Mouse (Mus musculus) spleen, adult 18-20 months (tissue): ENCODE measurements around the gene Opa3.

Experiments
- DNase-seq, 2 experiments: peaks; one replicate each; pipeline ENCODE4 v3.0.0; 2022; ENCODE audit warnings: mixed read lengths in 2 of 2

Gene Opa3

GRCm38 (mm10) chr7:19227883-19228792 is at the start of gene Opa3:
TSS of gene Opa3 (plus strand) at chr7:19228334.
- DNase-seq = peak; percentile 98

- peak; percentile 55 to 84 for DNase-seq
These were observed 49.6 kb upstream of the Opa3 start for GRCm38 (mm10) chr7:19178443-19179092.

- peak; percentile 58 to 68 for DNase-seq
These were observed 49.0 kb upstream of the Opa3 start for GRCm38 (mm10) chr7:19179173-19179572.

- no peak for DNase-seq
These were observed 48.2 kb upstream of the Opa3 start for GRCm38 (mm10) chr7:19179936-19180335.

GRCm38 (mm10) chr7:19180862-19181429 is 47.2 kb upstream of the Opa3 start:
- DNase-seq = peak; percentile 26 to 55

- DNase-seq = no peak
These were observed 43.9 kb upstream of the Opa3 start for GRCm38 (mm10) chr7:19184250-19184649.

GRCm38 (mm10) chr7:19184758-19185157 is 43.4 kb upstream of the Opa3 start:
- no peak for DNase-seq

GRCm38 (mm10) chr7:19194676-19195075 is 33.5 kb upstream of the Opa3 start:
- no peak for DNase-seq

- DNase-seq = peak in 1 of 2 experiments; percentile 47
These were observed 31.5 kb upstream of the Opa3 start for GRCm38 (mm10) chr7:19196676-19197075.

GRCm38 (mm10) chr7:19197985-19198384 is 30.1 kb upstream of the Opa3 start:
- peak in 1 of 2 experiments; percentile 46 for DNase-seq

- no peak for DNase-seq
These were observed 26.5 kb upstream of the Opa3 start for GRCm38 (mm10) chr7:19201660-19202059.

- no peak for DNase-seq
These were observed 25.9 kb upstream of the Opa3 start for GRCm38 (mm10) chr7:19202065-19202850.

GRCm38 (mm10) chr7:19208201-19208910 is 19.8 kb upstream of the Opa3 start:
- no peak for DNase-seq

- no peak for DNase-seq
These were observed 19.1 kb upstream of the Opa3 start for GRCm38 (mm10) chr7:19208944-19209472.

GRCm38 (mm10) chr7:19209494-19209893 is 18.6 kb upstream of the Opa3 start:
- DNase-seq = no peak

- DNase-seq = no peak
These were observed 18.1 kb upstream of the Opa3 start for GRCm38 (mm10) chr7:19210010-19210409.

GRCm38 (mm10) chr7:19211041-19211675 is 17.0 kb upstream of the Opa3 start:
- DNase-seq = no peak

- DNase-seq = no peak
These were observed 16.0 kb upstream of the Opa3 start, which contains the start of gene Gpr4 for GRCm38 (mm10) chr7:19211996-19212755. TSS of gene Gpr4 (plus strand) at chr7:19212538.

GRCm38 (mm10) chr7:19213385-19213784 is 14.7 kb upstream of the Opa3 start:
- DNase-seq = no peak

GRCm38 (mm10) chr7:19214369-19214768 is 13.8 kb upstream of the Opa3 start:
- no peak for DNase-seq
